Mouse (Mus musculus): ENCODE results near the gene Katnal1. TPM values are rescaled to one million over a fixed set of nuclear protein-coding genes. Genes with fewer than 3 reads are reported as not detected.

The Katnal1 gene
- polyA plus RNA-seq, 1 experiment from 2014 or later = 21.0 TPM

DNA sequence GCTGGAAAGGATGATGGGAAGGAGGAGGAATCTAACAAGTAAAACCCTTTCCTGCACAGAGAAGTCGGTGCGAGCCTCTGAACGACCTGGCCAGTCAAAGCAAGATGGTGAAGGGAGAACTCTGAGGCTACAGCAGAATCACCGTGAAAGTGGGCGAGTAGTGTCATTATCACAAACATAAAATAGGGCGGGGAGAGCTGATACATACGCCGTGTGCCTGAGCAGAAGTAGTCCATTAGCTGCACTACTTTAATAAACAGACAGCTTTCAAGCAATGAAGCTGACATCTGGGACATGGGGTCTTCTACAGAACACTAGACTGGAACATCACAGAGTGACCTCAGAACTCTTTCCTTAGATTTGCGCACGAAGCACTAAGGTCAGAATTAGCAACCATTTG is 32.6 kb downstream of the Katnal1 start:
- ATAC-seq (ENCODE audit: low FRiP score, low read depth) = no peak

DNA sequence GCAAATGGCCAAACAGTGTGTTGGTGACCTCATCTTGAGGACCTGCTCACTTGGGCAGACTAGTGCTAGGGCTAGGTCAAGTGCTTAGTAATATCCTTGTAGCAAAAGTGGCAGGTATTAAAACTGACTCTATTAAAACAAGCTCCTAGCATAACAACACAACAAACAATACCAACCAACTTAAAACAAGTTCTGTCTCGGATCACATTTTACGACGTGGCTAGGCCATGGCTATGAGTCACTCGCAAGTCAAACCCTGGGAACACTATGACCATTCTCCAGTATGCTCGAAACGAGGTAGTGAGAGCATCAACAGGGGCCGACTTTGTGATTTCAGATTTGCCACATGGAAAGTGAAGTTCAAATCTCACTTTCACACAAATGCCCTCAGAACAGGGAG is 33.3 kb downstream of the Katnal1 start:
- H3K27me3 ChIP-seq = no peaks in the 10 kb centered on the region
- H3K36me3 ChIP-seq = peaks cover 45% of the 10 kb centered on the region
- peaks cover 17% of the 10 kb centered on the region for H3K4me1 ChIP-seq
- no peak overlapping the region for H3K9ac ChIP-seq
- no peak overlapping the region for H3K27ac ChIP-seq
- no peak for ATAC-seq (ENCODE audit: low FRiP score, low read depth)
- WGBS = 60% methylated on average over 7 of the region's 7 CpGs
- no peak overlapping the region for H3K4me2 ChIP-seq (replicated peaks)
- no peak overlapping the region for H3K4me3 ChIP-seq
- no peaks in the 10 kb centered on the region for H3K9me3 ChIP-seq

More for the DNA sequence above, 32.6 kb downstream of the Katnal1 start:
- Histone ChIP-seq H3K27ac (no peak overlapping the region), H3K4me3 (no peak overlapping the region), H3K9me3 (no peaks in the 10 kb centered on the region), H3K27me3 (no peaks in the 10 kb centered on the region), H3K4me2 (replicated peaks) (no peak overlapping the region), H3K36me3 (peaks cover 39% of the 10 kb centered on the region), H3K9ac (no peak overlapping the region), H3K4me1 (peaks cover 17% of the 10 kb centered on the region)
- WGBS = 84% methylated on average over 10 of the region's 10 CpGs

- H3K27ac ChIP-seq = no peak overlapping the region; the same call in 1 of the 2 replicates
- H3K27me3 ChIP-seq = no peaks in the 10 kb centered on the region
- H3K9me3 ChIP-seq = peaks cover 3% of the 10 kb centered on the region; the same call in 1 of the 2 replicates
- no peak overlapping the region for H3K9ac ChIP-seq
- ATAC-seq (ENCODE audit: low FRiP score, low read depth) = no peak
- H3K36me3 ChIP-seq = peaks cover 50% of the 10 kb centered on the region
- no peak overlapping the region for H3K4me2 ChIP-seq (replicated peaks)
- H3K4me1 ChIP-seq = peaks cover 17% of the 10 kb centered on the region
- no peak overlapping the region for H3K4me3 ChIP-seq
- 49% methylated on average over 5 of the region's 5 CpGs for WGBS
Measured at GRCm38 (mm10) chr5:148895034-148895433, 34.1 kb downstream of the Katnal1 start.

DNA sequence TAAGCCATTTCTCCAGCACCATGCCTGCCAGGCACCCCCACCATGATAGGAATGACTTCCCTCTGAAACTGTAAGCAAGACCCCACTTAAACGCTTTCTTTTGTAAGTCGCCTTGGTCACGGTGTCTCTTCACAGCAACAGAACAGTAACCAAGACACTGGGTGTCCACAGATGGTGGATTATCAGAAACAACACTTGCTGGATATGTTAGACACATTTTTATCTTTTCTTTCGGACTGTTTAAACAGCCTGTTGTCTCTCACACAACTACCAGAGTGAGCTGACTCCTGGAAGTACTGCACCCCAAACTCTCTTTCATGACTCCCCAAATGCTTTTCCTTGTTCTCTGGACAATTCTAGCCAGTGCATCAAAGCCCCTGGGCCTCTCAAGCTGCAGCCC is 38.9 kb downstream of the Katnal1 start:
- no peak for ATAC-seq (ENCODE audit: low FRiP score, low read depth)
- Histone ChIP-seq H3K4me3 (no peak overlapping the region), H3K4me1 (peaks cover 8% of the 10 kb centered on the region), H3K27ac (no peak overlapping the region), H3K4me2 (replicated peaks) (no peak overlapping the region), H3K9ac (no peak overlapping the region), H3K36me3 (peaks cover 73% of the 10 kb centered on the region), H3K9me3 (peaks cover 3% of the 10 kb centered on the region; the same call in 1 of the 2 replicates), H3K27me3 (no peaks in the 10 kb centered on the region)
- WGBS = 96% methylated on average over 4 of the region's 4 CpGs

GRCm38 (mm10) chr5:148888032-148888431 is 41.1 kb downstream of the Katnal1 start:
- H3K36me3 ChIP-seq = peaks cover 78% of the 10 kb centered on the region
- H3K4me3 ChIP-seq = no peak overlapping the region
- no peak for ATAC-seq (ENCODE audit: low FRiP score, low read depth)
- no peak overlapping the region for H3K9ac ChIP-seq
- 91% methylated on average over 6 of the region's 6 CpGs for WGBS
- H3K4me2 ChIP-seq (replicated peaks) = no peak overlapping the region
- H3K4me1 ChIP-seq = peaks cover 4% of the 10 kb centered on the region; the same call in 1 of the 2 replicates
- no peak overlapping the region for H3K27ac ChIP-seq
- H3K27me3 ChIP-seq = no peaks in the 10 kb centered on the region
- peaks cover 3% of the 10 kb centered on the region; the same call in 1 of the 2 replicates for H3K9me3 ChIP-seq

DNA sequence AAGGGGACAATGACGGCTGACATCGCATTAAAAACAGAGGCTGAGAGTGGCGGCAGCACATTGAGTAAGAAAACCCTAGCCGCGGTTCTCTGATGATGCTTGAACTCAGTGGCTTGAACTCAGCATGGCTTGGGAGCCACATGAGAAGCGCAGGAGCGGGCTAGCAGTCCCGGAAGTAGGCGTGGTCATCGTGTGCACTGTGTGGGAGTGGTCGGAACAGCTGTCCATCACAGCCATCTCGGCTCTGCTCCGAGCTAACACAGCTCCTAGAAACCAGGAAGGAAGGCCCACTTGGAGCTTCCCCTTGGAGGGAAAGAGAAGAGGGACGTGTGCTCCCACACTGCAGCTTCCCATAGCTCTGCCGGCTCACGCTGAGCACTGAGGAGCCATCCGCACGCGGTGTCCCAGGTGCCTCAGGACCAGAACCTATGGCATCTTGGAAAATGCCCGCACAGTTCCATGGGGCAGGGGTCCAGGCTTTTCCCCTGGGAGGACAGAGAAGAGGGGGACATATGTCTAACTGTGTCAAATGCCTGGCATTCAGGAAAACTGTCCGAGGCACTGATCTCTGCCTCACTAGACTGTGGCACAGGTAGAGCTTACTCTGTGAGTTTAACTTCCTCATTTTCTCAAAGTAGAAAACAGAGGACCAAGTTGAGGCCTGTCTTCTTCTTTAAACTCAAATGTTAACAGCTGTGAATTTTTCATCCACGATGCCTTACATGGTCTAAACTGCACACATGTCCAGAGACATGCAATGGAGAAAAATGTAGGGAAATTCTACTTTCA is 43.1 kb downstream of the Katnal1 start:
- no peak overlapping the region for H3K27ac ChIP-seq
- H3K4me1 ChIP-seq = peaks cover 4% of the 10 kb centered on the region; the same call in 1 of the 2 replicates
- peaks cover 65% of the 10 kb centered on the region for H3K36me3 ChIP-seq
- ATAC-seq (ENCODE audit: low FRiP score, low read depth) = peak; percentile 90
- WGBS = 42% methylated on average over 22 of the region's 22 CpGs
- no peaks in the 10 kb centered on the region for H3K27me3 ChIP-seq
- H3K4me3 ChIP-seq = no peak overlapping the region
- H3K4me2 ChIP-seq (replicated peaks) = peak overlapping the region; percentile 41
- H3K9me3 ChIP-seq = peaks cover 3% of the 10 kb centered on the region; the same call in 1 of the 2 replicates
- H3K9ac ChIP-seq = no peak overlapping the region

GRCm38 (mm10) chr5:148883671-148884070 is 45.4 kb downstream of the Katnal1 start:
- ATAC-seq (ENCODE audit: low FRiP score, low read depth) = no peak

DNA sequence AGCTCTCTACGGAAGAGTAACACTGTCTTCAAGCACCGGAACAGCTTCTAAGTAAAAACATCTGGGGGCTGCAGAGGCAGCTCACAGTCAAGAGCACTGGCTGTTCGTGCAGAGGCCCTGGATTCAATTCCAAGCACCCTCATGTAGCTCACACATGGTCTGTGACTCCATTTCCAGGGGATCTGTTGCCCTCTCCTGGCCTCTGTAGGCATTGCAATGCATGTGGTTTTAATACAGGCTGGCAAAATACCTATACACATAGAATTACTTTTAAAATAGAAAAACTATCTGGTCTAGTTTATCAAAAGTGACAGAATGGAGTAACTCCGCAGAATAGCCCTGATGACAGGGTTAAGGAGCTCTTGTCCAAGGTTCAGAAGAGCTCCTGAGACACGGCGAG is 49.9 kb downstream of the Katnal1 start:
- 83% methylated on average over 6 of the region's 6 CpGs for WGBS
- H3K36me3 ChIP-seq = peaks cover 71% of the 10 kb centered on the region
- no peak for ATAC-seq (ENCODE audit: low FRiP score, low read depth)

More at GRCm38 (mm10) chr5:148883671-148884070, 45.4 kb downstream of the Katnal1 start:
- H3K27me3 ChIP-seq = no peaks in the 10 kb centered on the region
- peaks cover 63% of the 10 kb centered on the region for H3K36me3 ChIP-seq
- peaks cover 4% of the 10 kb centered on the region; the same call in 1 of the 2 replicates for H3K4me1 ChIP-seq
- no peak overlapping the region for H3K4me3 ChIP-seq
- H3K27ac ChIP-seq = no peak overlapping the region
- H3K9me3 ChIP-seq = peaks cover 8% of the 10 kb centered on the region
- WGBS = 85% methylated on average over 8 of the region's 8 CpGs
- no peak overlapping the region for H3K4me2 ChIP-seq (replicated peaks)
- H3K9ac ChIP-seq = no peak overlapping the region

GRCm38 (mm10) chr5:148873116-148873515 is 56.0 kb downstream of the Katnal1 start:
- no peak overlapping the region for H3K4me2 ChIP-seq (replicated peaks)
- H3K9me3 ChIP-seq = no peaks in the 10 kb centered on the region
- no peak overlapping the region for H3K27ac ChIP-seq
- H3K27me3 ChIP-seq = no peaks in the 10 kb centered on the region
- 84% methylated on average over 8 of the region's 8 CpGs for WGBS
- no peak for ATAC-seq (ENCODE audit: low FRiP score, low read depth)
- H3K4me1 ChIP-seq = no peaks in the 10 kb centered on the region
- H3K4me3 ChIP-seq = no peak overlapping the region
- peaks cover 44% of the 10 kb centered on the region for H3K36me3 ChIP-seq
- no peak overlapping the region for H3K9ac ChIP-seq

More for the DNA sequence above, 49.9 kb downstream of the Katnal1 start:
- Histone ChIP-seq H3K4me2 (replicated peaks) (no peak overlapping the region), H3K27ac (no peak overlapping the region), H3K9ac (no peak overlapping the region), H3K4me3 (no peak overlapping the region), H3K27me3 (no peaks in the 10 kb centered on the region), H3K9me3 (peaks cover 8% of the 10 kb centered on the region), H3K4me1 (no peaks in the 10 kb centered on the region)

- 38% methylated on average over 3 of the region's 3 CpGs for WGBS
- no peak overlapping the region for H3K27ac ChIP-seq
- no peak for ATAC-seq (ENCODE audit: low FRiP score, low read depth)
Measured at GRCm38 (mm10) chr5:148869583-148869982, 59.5 kb downstream of the Katnal1 start.

DNA sequence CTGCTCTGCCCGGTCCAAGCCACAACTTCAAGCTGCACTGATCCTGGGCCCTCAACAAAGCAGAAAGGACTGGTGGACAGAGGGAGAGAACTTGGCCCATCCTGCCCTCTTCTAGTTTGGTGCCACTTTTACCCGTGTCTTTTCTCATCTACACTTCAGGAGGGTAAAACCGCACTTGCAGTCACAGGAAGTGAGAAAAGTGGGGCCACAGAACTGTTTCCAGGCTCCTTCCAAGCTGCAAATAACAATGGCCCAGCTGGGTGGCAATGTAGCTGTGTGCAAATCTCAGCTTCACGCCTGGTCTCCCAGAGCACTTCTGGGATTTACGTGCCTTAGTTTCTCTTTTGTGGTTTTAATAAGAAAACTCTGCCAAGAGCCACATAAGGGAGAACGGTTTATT is 61.4 kb downstream of the Katnal1 start:
- Histone ChIP-seq H3K27me3 (no peaks in the 10 kb centered on the region), H3K27ac (no peak overlapping the region), H3K9me3 (no peaks in the 10 kb centered on the region), H3K36me3 (peaks cover 3% of the 10 kb centered on the region; the same call in 1 of the 2 replicates), H3K4me3 (no peak overlapping the region), H3K4me1 (peaks cover 18% of the 10 kb centered on the region), H3K4me2 (replicated peaks) (no peak overlapping the region), H3K9ac (no peak overlapping the region)
- ATAC-seq (ENCODE audit: low FRiP score, low read depth) = no peak
- WGBS = 82% methylated on average over 6 of the region's 6 CpGs

More at GRCm38 (mm10) chr5:148869583-148869982, 59.5 kb downstream of the Katnal1 start:
- Histone ChIP-seq H3K27me3 (no peaks in the 10 kb centered on the region), H3K9ac (no peak overlapping the region), H3K9me3 (no peaks in the 10 kb centered on the region), H3K4me3 (no peak overlapping the region), H3K36me3 (peaks cover 13% of the 10 kb centered on the region), H3K4me1 (peaks cover 18% of the 10 kb centered on the region), H3K4me2 (replicated peaks) (no peak overlapping the region)

- H3K27ac ChIP-seq = no peak overlapping the region
- H3K9me3 ChIP-seq = no peaks in the 10 kb centered on the region
- H3K27me3 ChIP-seq = no peaks in the 10 kb centered on the region
- ATAC-seq (ENCODE audit: low FRiP score, low read depth) = no peak
- H3K4me3 ChIP-seq = no peak overlapping the region
- H3K4me2 ChIP-seq (replicated peaks) = no peak overlapping the region
- no peaks in the 10 kb centered on the region; the same call in 1 of the 2 replicates for H3K36me3 ChIP-seq
- no peak overlapping the region for H3K9ac ChIP-seq
- H3K4me1 ChIP-seq = peaks cover 23% of the 10 kb centered on the region
- WGBS = 86% methylated on average over 7 of the region's 7 CpGs
Measured at GRCm38 (mm10) chr5:148867171-148867570, 61.9 kb downstream of the Katnal1 start.

Measured in limb, embryonic 13.5 days (tissue).